Mouse (Mus musculus) urinary bladder, postnatal 14 days (tissue): ENCODE data around the gene Lmln.
"Not testable (repeated sequence)": the region's sequence is repeated elsewhere in the genome, so short reads cannot be mapped to it uniquely, and the experiment has no call there.

ENCODE experiments used
- DNase-seq: peaks from one replicate; pipeline ENCODE4 v3.0.0; 2021; ENCODE audit warnings: low spot score

Lmln gene

GRCm38 (mm10) chr16:33135167-33135566, 72.8 kb downstream of the Lmln start:
- no peak for DNase-seq

- DNase-seq: not testable (repeated sequence)
These were observed 76.7 kb downstream of the Lmln start for GRCm38 (mm10) chr16:33139061-33139460.

DNA sequence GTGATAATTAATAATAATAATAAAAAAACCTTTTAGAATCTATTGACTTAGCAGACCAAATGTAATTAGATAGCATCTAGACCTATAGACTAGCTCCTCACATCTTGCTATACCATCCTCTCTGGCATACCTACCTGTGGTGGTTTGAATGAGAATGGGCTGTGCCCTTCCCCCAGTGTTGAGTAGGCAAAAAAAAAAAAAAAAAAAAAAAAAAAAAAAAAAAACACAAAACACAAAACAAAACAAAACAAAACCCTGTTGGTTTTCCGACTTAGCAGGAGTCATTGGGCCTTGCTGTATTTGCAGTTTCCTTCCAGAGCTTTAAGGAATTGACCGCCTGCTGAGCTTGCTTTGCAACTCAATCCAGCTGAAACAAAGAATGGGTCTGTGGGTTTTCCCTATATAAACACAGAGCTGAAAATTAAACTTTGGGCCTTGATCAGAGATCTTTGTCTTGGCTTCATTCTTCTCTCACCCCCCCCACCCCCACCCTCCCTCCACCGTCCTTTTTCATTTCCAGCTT, 79.5 kb downstream of the Lmln start:
- DNase-seq: no peak

DNA sequence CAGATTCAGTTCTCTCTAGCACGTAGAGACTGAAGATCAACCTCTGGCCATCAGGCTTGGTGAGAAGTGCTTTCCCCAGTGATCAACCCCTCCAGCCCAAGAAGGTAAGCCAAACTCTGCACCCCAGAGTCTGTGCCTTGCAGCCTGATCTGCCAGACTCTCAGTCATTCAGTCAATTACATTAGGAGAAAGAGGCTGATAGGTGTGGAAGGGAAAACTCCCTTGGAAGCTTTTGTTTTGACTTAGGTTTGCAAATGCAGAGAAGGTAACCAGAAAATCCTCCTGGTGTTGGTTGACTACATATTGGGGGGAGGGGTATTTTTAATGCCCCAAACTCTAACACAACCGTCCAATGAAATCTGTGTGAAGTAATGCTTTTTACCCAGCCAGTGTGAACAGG, 81.1 kb downstream of the Lmln start:
- DNase-seq: no peak

DNA sequence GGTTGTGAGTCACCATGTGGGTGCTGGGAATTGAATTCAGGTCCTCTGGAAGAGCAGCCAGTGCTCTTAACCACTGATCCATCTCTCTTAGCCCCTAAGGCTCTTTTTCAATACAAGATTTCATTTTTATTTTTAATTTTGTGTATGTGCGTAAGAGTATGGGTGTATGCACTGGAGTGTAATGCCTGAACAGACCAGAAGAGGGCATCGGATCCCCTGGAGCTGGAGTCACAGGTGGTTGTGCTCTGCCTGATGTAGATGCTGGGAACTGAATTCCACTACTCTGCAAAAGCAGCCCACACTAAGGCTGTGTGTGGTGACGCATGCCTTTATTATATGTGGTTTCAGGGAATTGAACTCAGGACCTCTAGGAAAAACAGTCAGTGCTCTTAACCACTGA, 83.9 kb downstream of the Lmln start:
- no peak for DNase-seq

DNA sequence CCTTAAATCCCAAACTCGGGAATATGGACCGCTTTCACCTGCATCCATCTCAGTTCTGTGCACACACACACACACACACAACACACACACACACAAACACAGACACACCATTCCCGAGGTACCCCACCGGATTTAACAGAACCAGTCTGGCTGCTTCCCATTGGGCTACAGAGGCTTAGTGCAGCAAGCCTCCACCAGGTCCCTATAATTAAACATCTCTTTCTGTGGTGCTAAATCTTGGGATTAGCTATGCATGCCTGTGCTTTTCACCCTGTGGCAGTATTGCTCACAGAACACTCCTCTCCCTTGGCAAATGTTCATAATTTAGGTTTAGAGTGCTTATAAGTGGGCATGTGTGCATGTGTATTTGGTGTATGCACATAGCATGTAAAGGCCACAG, 85.8 kb downstream of the Lmln start:
- DNase-seq: no peak

GRCm38 (mm10) chr16:33150875-33151274, 88.6 kb downstream of the Lmln start:
- DNase-seq: not testable (repeated sequence)

DNA sequence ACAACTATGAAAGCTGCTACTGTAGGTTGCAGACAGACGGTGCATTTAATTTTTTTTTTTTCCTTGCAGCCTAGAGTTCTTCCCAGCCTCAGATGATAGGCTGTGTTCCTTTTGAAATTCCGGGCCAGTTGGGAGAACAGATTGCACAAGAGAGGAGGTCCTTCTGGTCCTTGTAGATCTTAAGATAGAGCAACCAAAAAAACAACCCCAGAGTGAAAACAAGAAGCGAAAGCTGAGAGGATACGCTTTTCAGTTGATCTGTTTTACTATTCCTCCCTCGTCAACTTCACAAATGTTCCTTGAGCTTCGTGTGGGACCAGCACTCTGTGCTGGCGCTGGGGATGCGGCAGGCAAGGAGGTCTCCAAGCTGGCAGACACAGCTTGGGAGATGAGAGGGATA, 89.2 kb downstream of the Lmln start:
- DNase-seq: no peak

DNA sequence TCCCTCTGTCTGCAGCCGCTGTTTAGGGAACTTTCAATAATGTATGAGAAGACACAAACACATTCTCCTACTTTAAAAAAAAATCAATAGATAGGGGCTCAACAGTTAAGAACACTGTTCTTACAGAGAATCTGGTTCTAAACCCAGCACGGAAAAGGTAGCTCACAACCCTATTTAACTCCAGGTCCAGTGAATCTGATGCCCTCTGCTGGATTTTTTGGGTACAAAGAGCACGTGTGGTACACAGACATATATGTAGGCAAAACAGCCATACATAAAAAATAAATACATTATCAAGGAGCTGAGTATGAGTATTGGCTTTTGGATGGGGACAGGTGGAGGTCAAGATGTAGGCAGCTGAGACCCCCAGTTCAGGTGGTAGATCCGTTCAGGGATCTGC, 92.7 kb downstream of the Lmln start:
- DNase-seq: peak; percentile 33

DNA sequence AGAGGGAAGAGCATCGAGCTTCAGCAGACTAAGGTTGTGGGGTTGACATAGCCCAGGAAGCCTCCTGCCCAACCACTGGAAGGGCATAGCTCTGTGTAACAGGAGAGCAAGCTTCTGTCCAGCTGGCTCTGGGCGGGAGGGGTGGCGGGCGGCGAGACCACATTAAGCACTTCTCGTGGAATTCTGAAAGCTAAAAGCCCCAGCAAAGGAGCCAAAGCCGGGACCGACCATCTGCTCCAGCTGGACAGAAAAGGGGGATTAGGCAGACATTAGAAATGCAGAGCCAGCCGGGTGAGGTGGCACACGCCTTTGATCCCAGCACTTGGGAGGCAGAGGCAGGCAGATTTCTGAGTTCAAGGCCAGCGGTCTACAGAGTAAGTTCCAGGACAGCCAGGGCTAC, 95.7 kb downstream of the Lmln start:
- DNase-seq: no peak

DNA sequence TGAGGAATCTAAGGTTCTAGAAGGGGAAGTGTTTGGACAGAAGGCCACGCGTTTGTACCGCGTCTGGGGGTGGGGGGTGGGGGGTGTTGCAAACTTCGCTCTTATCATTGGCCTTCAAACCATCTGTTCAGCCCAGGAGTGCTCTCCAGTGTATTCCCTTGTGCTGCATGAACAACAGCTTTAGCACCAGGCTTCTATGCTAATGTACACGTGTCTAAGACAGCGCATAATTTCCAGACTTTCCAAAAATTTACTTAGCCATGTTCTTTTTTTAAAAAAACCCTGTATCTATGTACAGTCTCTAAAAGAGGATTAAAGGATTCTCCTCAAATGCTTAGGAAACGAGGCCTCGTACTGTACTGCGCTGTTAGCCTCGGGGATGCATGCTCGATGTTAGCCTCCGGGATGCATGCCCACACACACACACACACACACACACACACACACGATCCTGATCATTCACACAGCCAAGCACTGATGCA, 96.3 kb downstream of the Lmln start:
- DNase-seq: no peak

- DNase-seq: no peak
These were observed 97.0 kb downstream of the Lmln start for GRCm38 (mm10) chr16:33159363-33159762.

DNA sequence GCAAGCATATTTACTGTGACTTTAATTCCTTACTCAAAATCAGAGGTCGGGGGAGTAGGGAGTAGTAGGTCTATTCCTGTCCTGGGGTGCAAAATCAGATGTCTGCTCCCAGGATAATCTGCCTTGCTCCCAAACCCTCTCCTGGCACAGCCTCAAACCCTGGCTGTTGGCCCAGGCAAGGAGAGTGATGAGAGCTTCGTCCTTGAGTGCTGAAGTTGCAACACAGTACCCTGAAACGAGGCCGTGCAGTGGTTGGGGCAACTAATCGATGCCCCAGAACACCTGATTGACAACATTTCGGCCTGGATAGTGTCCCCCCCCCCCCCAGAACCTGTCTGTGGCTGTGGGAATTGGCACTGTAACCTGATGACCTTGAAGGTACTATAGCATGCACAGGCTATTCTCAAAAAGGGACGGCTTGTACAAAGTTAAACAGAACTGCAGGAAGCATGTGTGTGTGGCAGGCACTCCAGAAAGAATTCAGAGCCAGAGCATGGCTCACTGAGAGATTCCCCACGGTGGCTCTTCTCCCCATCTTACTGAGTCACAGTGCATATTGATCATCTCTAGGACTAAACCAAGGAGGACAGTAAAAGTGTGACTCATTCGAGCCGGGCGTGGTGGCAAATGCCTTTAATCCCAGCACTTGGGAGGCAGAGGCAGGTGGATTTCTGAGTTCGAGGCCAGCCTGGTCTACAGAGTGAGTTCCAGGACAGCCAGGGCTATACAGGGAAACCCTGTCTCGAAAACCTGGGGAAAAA, 101.2 kb downstream of the Lmln start:
- DNase-seq: no peak

DNA sequence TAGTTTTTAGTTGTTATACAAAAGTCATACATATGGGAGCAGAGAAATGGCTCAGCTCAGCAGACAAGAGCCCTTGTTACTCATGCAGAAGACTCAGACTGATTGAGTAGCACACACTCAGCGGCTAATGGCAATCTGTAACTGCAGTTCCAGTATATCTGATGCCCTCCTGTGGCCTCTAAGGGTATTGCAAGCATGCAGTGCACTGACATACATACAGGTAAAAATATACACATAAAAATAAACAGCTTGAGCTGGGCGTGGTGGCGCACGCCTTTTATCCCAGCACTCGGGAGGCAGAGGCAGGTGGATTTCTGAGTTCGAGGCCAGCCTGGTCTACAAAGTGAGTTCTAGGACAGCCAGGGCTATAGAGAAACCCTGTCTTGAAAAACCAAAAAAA, 104.0 kb downstream of the Lmln start:
- DNase-seq: peak; percentile 20

DNA sequence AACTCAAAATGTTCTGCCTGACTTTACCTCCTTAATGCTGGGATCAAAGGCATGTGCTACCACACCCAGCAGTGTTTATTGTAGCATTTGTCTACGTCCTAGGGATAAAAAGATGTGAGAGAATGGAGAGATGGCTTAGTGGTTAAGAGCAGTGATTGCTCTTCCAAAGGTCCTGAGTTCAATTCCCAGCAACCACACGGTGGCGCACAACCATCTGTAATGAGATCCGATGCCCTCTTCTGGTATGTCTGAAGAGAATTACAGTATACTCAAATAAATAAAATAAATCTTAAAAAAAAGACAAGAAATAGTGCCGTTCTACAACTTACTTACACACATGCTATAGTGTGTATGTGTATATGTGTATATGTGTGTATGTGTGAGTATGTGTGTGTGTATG, 105.2 kb downstream of the Lmln start:
- no peak for DNase-seq

GRCm38 (mm10) chr16:33169471-33170034, 107.2 kb downstream of the Lmln start:
- DNase-seq: no peak

DNA sequence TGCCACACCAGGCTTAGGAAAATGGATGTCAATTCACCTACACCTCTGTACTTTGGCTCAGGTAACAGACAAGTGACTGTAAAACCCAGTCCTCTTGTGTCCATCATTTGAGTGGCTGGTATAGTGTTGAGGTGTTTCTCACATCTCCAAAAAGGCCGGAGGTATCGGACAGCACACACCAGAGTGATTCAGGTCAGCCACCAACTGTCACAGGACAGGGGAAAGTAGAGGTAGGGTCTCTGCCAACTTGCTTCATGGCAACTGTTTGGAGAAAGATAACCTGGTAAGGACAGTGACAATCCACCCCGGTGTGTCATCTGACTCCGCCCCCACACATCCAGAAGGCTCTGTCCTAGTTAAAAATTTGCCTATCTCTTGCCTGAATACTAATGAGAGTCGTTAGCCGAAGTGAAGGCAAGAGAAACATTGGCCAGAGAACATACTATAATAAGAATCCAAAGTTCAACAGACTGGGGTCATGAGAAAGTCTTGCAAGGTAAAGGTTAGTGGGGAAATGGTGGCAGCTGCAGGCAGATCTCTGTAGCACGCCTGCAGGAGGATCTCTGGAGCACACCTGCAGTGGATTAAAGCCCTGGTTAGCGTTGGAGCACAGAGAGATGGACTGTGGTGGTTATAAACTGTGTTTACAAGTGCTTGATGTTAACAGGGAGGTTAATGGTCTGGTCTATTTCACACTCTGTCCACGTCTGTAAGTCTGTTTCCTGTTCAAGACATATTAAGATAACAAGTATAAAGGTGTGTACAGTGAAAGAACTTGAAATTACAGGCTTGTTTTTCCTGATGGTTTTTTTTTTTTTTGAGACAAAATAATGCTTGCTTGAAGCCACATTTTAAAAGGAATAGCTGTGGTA, 108.6 kb downstream of the Lmln start:
- no peak for DNase-seq

GRCm38 (mm10) chr16:33171800-33172199, 109.5 kb downstream of the Lmln start:
- no peak for DNase-seq

DNA sequence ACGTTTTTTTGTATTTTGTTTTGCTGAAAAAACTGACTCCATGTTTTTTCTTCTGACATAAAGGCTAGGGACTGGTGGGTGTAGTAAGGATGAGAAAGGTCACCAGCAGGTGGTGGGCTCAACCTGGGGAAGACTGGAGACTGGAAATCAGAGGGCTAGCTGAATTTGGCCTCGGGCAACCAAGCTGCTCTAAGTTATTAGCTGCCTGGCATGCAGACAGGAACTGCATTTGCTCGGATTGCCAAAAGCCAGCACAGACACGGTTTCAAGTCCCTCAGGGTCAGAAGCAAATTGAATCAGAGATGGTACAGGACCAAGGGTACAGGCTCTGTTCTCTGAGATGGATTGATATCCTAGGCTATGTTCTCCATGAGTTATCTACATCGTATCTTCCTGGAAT, 110.8 kb downstream of the Lmln start:
- DNase-seq: no peak

DNA sequence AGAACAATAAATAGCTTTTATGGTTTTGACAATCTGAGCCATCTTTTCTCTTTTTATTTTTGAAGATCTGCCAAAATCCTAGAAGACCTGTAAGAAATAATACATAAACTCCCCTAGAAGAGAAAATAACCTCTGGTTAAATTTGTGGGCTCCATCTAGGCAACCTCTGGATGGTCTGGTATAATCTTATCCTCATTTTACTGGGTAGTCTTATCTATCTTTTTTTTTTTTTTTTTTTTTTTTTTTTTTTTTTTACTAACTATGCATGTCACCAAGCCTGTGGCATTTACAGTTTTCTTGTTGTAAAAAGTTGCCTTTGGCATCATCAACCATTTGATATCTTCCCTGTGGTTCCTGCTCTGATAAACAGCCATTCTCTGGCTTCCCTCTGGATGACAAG, 112.4 kb downstream of the Lmln start:
- no peak for DNase-seq

DNA sequence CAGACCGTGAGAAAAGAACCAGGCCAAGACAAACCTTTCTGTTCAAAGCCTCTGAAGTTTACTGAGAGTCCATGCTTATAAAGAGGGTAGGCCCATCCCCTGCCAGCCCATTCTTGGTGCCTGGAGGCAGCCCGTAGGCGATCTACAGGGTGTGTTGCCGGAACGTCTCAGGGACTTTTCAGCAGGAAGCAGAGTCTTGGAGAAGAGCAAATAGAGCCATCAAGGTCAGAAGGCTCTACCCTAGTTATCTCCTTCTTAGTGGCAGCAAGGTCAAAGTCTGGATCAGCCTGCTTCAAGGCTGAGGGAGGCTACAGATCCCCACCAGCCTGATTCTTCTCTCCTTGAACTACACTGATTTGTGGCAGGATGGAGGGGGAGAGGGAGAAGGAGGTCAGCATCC, 114.5 kb downstream of the Lmln start:
- not testable (repeated sequence) for DNase-seq
